Mouse (Mus musculus): ENCODE results near the gene Igsf21.

- TF ChIP-seq TAL1 (IDR thresholded peaks at IDR 0.05; ENCODE audit: low read length): no peak
- no peak for TF ChIP-seq GATA1 (IDR thresholded peaks at IDR 0.05; ENCODE audit: low read length)
Observed at GRCm38 (mm10) chr4:140076852-140077563, 169.6 kb downstream of the Igsf21 start.
